Mouse (Mus musculus): ENCODE data around the gene Ints12. TPM values are rescaled to one million over a fixed set of nuclear protein-coding genes. Genes with fewer than 3 reads are reported as not detected.

The Ints12 gene
- polyA plus RNA-seq, 1 experiment: 14.6 TPM

DNA sequence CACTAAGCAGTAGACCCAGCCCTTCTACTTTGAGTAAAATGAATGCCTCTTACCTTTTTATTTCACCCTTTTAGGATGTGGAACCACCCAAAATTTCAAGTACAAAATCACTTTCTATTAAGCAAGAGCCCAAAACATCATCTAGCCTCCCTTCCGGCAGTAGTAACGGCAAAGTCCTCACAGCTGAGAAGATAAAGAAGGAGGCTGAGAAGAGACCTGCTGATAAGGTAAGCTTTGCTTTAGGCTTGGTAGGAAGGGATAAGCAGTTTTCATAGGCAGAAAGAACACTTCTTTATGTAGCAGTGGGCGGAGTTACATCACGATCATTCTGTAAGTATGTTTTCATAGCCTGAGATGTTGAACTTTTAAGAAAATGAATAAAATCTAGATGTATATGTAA lies 6.7 kb downstream of the Ints12 start:
- peaks cover 11% of the 10 kb centered on the region for H3K36me3 ChIP-seq (ENCODE audit: control insufficient read depth, insufficient read depth, low read length, poor library complexity, severe bottlenecking)
- no peak for TF ChIP-seq CTCF (IDR thresholded peaks at IDR 0.05; ENCODE audit: low read depth, low read length)
- TF ChIP-seq EP300 (IDR thresholded peaks at IDR 0.05; ENCODE audit: insufficient read depth, low read depth, low read length): no peak
- no peak for TF ChIP-seq POLR2A (IDR thresholded peaks at IDR 0.05; ENCODE audit: insufficient read depth, low read length)
- H3K9ac ChIP-seq (ENCODE audit: low read depth, poor library complexity, severe bottlenecking): no peak overlapping the region
- no peak overlapping the region for H3K4me3 ChIP-seq (ENCODE audit: low read depth, low read length)
- H3K9me3 ChIP-seq (replicated peaks; ENCODE audit: control insufficient read depth, insufficient read depth, low read length, poor library complexity, severe bottlenecking): no peaks in the 10 kb centered on the region
- no peak overlapping the region for H3K27ac ChIP-seq (ENCODE audit: insufficient read depth, low read length)
- H3K27me3 ChIP-seq (ENCODE audit: control insufficient read depth, insufficient read depth, low read length, poor library complexity, severe bottlenecking): no peaks in the 10 kb centered on the region
- no peaks in the 10 kb centered on the region for H3K4me1 ChIP-seq (ENCODE audit: control insufficient read depth, insufficient read depth, low read length)

DNA sequence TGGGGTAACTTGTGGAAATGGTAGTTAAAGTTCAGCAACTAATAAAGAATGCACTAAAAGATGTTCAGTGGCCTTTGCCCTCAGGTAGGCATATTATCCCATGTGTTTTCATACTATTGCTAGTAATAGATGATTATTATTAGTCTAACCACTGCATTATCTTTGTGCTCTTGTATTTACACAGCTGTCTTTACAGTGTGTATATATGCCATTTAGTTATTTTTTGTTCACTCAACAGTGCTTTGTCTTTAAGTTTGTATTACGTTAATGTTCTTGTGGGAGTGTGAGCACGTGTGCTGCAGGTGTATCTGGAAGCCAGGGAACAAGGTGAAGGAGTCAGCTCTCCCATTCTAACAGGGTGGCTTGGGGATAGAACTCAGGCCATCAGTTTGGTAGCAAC lies 7.3 kb downstream of the Ints12 start:
- H3K27me3 ChIP-seq (ENCODE audit: control insufficient read depth, insufficient read depth, low read length, poor library complexity, severe bottlenecking): no peaks in the 10 kb centered on the region

DNA sequence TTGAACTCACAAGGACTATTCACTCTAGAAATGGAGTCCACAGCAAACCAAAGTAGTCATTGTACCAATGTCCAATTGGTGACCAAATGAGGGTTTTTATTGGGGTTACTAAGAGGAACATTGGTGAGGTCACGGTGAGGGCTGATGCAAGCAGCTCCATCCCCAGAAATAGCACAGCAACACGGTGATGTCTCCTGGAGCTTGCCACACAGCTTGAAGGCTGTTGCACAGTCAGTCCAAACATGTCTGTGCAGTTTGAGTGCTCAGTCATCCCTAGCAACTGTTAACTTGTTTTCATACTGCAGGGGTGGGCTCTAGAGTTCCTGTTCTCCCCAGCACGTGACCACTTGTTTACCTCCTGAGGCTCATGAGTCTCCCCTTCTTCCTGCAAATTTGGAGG lies 12.1 kb downstream of the Ints12 start:
- H3K27ac ChIP-seq (ENCODE audit: insufficient read depth, low read length): no peak overlapping the region
- H3K27me3 ChIP-seq (ENCODE audit: control insufficient read depth, insufficient read depth, low read length, poor library complexity, severe bottlenecking): no peaks in the 10 kb centered on the region
- peaks cover 15% of the 10 kb centered on the region for H3K36me3 ChIP-seq (ENCODE audit: control insufficient read depth, insufficient read depth, low read length, poor library complexity, severe bottlenecking)
- no peaks in the 10 kb centered on the region for H3K4me1 ChIP-seq (ENCODE audit: control insufficient read depth, insufficient read depth, low read length)
- H3K9me3 ChIP-seq (replicated peaks; ENCODE audit: control insufficient read depth, insufficient read depth, low read length, poor library complexity, severe bottlenecking): no peaks in the 10 kb centered on the region
- TF ChIP-seq EP300 (IDR thresholded peaks at IDR 0.05; ENCODE audit: insufficient read depth, low read depth, low read length) (no peak), POLR2A (IDR thresholded peaks at IDR 0.05; ENCODE audit: insufficient read depth, low read length) (no peak), CTCF (IDR thresholded peaks at IDR 0.05; ENCODE audit: low read depth, low read length) (no peak)
- no peak overlapping the region for H3K9ac ChIP-seq (ENCODE audit: low read depth, poor library complexity, severe bottlenecking)
- no peak overlapping the region for H3K4me3 ChIP-seq (ENCODE audit: low read depth, low read length)

More for the DNA sequence above, 7.3 kb downstream of the Ints12 start:
- no peak overlapping the region for H3K27ac ChIP-seq (ENCODE audit: insufficient read depth, low read length)
- peaks cover 11% of the 10 kb centered on the region for H3K36me3 ChIP-seq (ENCODE audit: control insufficient read depth, insufficient read depth, low read length, poor library complexity, severe bottlenecking)
- no peak overlapping the region for H3K9ac ChIP-seq (ENCODE audit: low read depth, poor library complexity, severe bottlenecking)
- H3K9me3 ChIP-seq (replicated peaks; ENCODE audit: control insufficient read depth, insufficient read depth, low read length, poor library complexity, severe bottlenecking): no peaks in the 10 kb centered on the region
- no peak for TF ChIP-seq CTCF (IDR thresholded peaks at IDR 0.05; ENCODE audit: low read depth, low read length)
- no peak for TF ChIP-seq POLR2A (IDR thresholded peaks at IDR 0.05; ENCODE audit: insufficient read depth, low read length)
- no peak for TF ChIP-seq EP300 (IDR thresholded peaks at IDR 0.05; ENCODE audit: insufficient read depth, low read depth, low read length)
- no peaks in the 10 kb centered on the region for H3K4me1 ChIP-seq (ENCODE audit: control insufficient read depth, insufficient read depth, low read length)
- no peak overlapping the region for H3K4me3 ChIP-seq (ENCODE audit: low read depth, low read length)

DNA sequence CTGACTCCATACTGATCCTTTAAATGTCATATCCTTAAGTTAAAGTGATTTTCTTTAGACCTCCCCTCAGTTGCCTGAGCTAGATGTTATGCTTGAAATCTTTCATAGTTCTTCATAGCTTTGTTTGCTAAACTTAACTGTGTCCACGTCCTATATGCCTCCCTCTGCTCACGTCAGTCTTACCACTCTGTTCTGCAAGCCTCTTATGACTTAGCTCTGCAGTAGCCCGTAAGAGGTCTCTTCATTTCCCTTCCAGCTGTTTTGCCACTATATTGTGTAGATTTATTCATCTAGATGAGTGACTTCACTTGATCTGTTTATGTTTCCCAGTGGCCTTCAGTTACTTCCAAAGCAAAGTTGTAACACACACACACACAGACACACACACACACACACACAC lies 12.8 kb downstream of the Ints12 start:
- H3K27me3 ChIP-seq (ENCODE audit: control insufficient read depth, insufficient read depth, low read length, poor library complexity, severe bottlenecking): no peaks in the 10 kb centered on the region
- H3K4me1 ChIP-seq (ENCODE audit: control insufficient read depth, insufficient read depth, low read length): no peaks in the 10 kb centered on the region
- H3K4me3 ChIP-seq (ENCODE audit: low read depth, low read length): no peak overlapping the region
- no peak for TF ChIP-seq CTCF (IDR thresholded peaks at IDR 0.05; ENCODE audit: low read depth, low read length)
- TF ChIP-seq POLR2A (IDR thresholded peaks at IDR 0.05; ENCODE audit: insufficient read depth, low read length): no peak
- no peak for TF ChIP-seq EP300 (IDR thresholded peaks at IDR 0.05; ENCODE audit: insufficient read depth, low read depth, low read length)
- H3K27ac ChIP-seq (ENCODE audit: insufficient read depth, low read length): no peak overlapping the region
- no peaks in the 10 kb centered on the region for H3K9me3 ChIP-seq (replicated peaks; ENCODE audit: control insufficient read depth, insufficient read depth, low read length, poor library complexity, severe bottlenecking)
- peaks cover 17% of the 10 kb centered on the region for H3K36me3 ChIP-seq (ENCODE audit: control insufficient read depth, insufficient read depth, low read length, poor library complexity, severe bottlenecking)
- no peak overlapping the region for H3K9ac ChIP-seq (ENCODE audit: low read depth, poor library complexity, severe bottlenecking)

DNA sequence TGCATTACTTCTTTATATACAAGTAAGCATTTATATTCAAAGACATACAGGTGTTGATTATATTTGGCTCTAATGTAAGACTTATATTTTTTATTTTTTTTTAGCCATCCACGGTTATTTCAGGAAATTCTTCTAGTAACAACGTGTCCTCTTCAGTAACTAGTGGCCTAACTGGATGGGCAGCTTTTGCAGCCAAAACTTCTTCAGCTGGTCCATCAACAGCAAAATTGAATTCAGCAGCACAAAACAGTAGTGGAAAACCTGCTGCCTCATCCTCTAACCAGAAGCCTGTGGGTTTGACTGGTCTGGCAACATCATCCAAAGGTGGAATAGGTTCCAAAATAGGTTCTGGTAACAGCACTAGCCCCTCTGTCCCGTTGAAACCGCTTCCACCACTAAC lies 17.1 kb downstream of the Ints12 start:
- Histone ChIP-seq H3K9me3 (replicated peaks; ENCODE audit: control insufficient read depth, insufficient read depth, low read length, poor library complexity, severe bottlenecking) (no peaks in the 10 kb centered on the region), H3K27me3 (ENCODE audit: control insufficient read depth, insufficient read depth, low read length, poor library complexity, severe bottlenecking) (no peaks in the 10 kb centered on the region), H3K9ac (ENCODE audit: low read depth, poor library complexity, severe bottlenecking) (no peak overlapping the region), H3K4me1 (ENCODE audit: control insufficient read depth, insufficient read depth, low read length) (no peaks in the 10 kb centered on the region), H3K36me3 (ENCODE audit: control insufficient read depth, insufficient read depth, low read length, poor library complexity, severe bottlenecking) (peaks cover 8% of the 10 kb centered on the region; the same call in 1 of the 2 replicates), H3K4me3 (ENCODE audit: low read depth, low read length) (no peak overlapping the region), H3K27ac (ENCODE audit: insufficient read depth, low read length) (no peak overlapping the region)
- TF ChIP-seq CTCF (IDR thresholded peaks at IDR 0.05; ENCODE audit: low read depth, low read length) (no peak), EP300 (IDR thresholded peaks at IDR 0.05; ENCODE audit: insufficient read depth, low read depth, low read length) (no peak), POLR2A (IDR thresholded peaks at IDR 0.05; ENCODE audit: insufficient read depth, low read length) (no peak)

DNA sequence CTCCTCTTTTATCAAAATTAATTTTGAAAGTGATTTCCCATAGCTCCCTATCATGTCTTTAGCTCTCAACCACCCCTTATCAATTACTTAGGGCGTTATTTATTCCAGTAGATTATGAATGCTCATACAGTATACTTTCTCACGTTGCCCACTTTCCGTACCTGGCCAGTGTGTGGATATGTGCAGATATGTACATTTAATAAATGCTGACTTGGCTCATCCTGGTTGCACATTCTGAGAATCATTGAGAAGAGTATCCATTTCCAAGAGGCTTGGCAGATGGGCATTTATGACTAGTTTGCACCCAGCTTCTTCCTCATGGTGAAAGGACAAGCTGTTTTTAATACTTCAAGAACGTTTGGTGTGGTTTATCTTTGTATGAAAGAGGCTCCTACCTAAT lies 18.2 kb downstream of the Ints12 start:
- H3K4me3 ChIP-seq (ENCODE audit: low read depth, low read length): no peak overlapping the region
- H3K9ac ChIP-seq (ENCODE audit: low read depth, poor library complexity, severe bottlenecking): no peak overlapping the region
- no peaks in the 10 kb centered on the region for H3K9me3 ChIP-seq (replicated peaks; ENCODE audit: control insufficient read depth, insufficient read depth, low read length, poor library complexity, severe bottlenecking)
- peaks cover 8% of the 10 kb centered on the region; the same call in 1 of the 2 replicates for H3K36me3 ChIP-seq (ENCODE audit: control insufficient read depth, insufficient read depth, low read length, poor library complexity, severe bottlenecking)
- TF ChIP-seq EP300 (IDR thresholded peaks at IDR 0.05; ENCODE audit: insufficient read depth, low read depth, low read length) (no peak), CTCF (IDR thresholded peaks at IDR 0.05; ENCODE audit: low read depth, low read length) (no peak), POLR2A (IDR thresholded peaks at IDR 0.05; ENCODE audit: insufficient read depth, low read length) (no peak)
- H3K27ac ChIP-seq (ENCODE audit: insufficient read depth, low read length): no peak overlapping the region
- no peaks in the 10 kb centered on the region for H3K4me1 ChIP-seq (ENCODE audit: control insufficient read depth, insufficient read depth, low read length)
- H3K27me3 ChIP-seq (ENCODE audit: control insufficient read depth, insufficient read depth, low read length, poor library complexity, severe bottlenecking): no peaks in the 10 kb centered on the region
